Mouse (Mus musculus): ENCODE results near the gene 1700023F06Rik. TPM values are rescaled to one million over a fixed set of nuclear protein-coding genes. Genes with fewer than 3 reads are reported as not detected.

The 1700023F06Rik gene
- total RNA-seq, 4 experiments from 2014 or later, result 1.7 to 2.8 (median 2.3) TPM

GRCm38 (mm10) chr11:103192230-103192955 lies 16.0 kb downstream of the 1700023F06Rik start:
- peak; percentile 61 to 83 for DNase-seq (ENCODE audit: low spot score in 2 of 2)

- DNase-seq (ENCODE audit: low spot score in 2 of 2), result no peak
Measured at GRCm38 (mm10) chr11:103184891-103185290, 23.5 kb downstream of the 1700023F06Rik start.

- no peak for DNase-seq (ENCODE audit: low spot score in 2 of 2)
Measured at GRCm38 (mm10) chr11:103181911-103182310, 26.4 kb downstream of the 1700023F06Rik start.

- no peak for DNase-seq (ENCODE audit: low spot score in 2 of 2)
Measured at GRCm38 (mm10) chr11:103181349-103181748, 27.0 kb downstream of the 1700023F06Rik start.

- no peak for DNase-seq (ENCODE audit: low spot score in 2 of 2)
Measured at GRCm38 (mm10) chr11:103180426-103180825, 27.9 kb downstream of the 1700023F06Rik start.

GRCm38 (mm10) chr11:103178748-103179147 lies 29.6 kb downstream of the 1700023F06Rik start:
- DNase-seq (ENCODE audit: low spot score in 2 of 2), result no peak

GRCm38 (mm10) chr11:103177815-103178485 lies 30.4 kb downstream of the 1700023F06Rik start:
- no peak for DNase-seq (ENCODE audit: low spot score in 2 of 2)

- DNase-seq (ENCODE audit: low spot score in 2 of 2), result no peak
Measured at GRCm38 (mm10) chr11:103177216-103177615, 31.1 kb downstream of the 1700023F06Rik start.

GRCm38 (mm10) chr11:103176510-103176909 lies 31.8 kb downstream of the 1700023F06Rik start:
- DNase-seq (ENCODE audit: low spot score in 2 of 2), result no peak

- DNase-seq (ENCODE audit: low spot score in 2 of 2), result no peak
Measured at GRCm38 (mm10) chr11:103175688-103176442, 32.5 kb downstream of the 1700023F06Rik start.

GRCm38 (mm10) chr11:103174891-103175391 lies 33.4 kb downstream of the 1700023F06Rik start:
- DNase-seq (ENCODE audit: low spot score in 2 of 2), result no peak

- no peak for DNase-seq (ENCODE audit: low spot score in 2 of 2)
Measured at GRCm38 (mm10) chr11:103174411-103174832, 33.9 kb downstream of the 1700023F06Rik start.

- DNase-seq (ENCODE audit: low spot score in 2 of 2), result no peak
Measured at GRCm38 (mm10) chr11:103173771-103174344, 34.5 kb downstream of the 1700023F06Rik start.

GRCm38 (mm10) chr11:103173041-103173770 lies 35.2 kb downstream of the 1700023F06Rik start:
- DNase-seq (ENCODE audit: low spot score in 2 of 2), result no peak

GRCm38 (mm10) chr11:103172392-103173040 lies 35.8 kb downstream of the 1700023F06Rik start:
- DNase-seq (ENCODE audit: low spot score in 2 of 2), result no peak

GRCm38 (mm10) chr11:103171703-103172391 lies 36.5 kb downstream of the 1700023F06Rik start:
- no peak for DNase-seq (ENCODE audit: low spot score in 2 of 2)

- DNase-seq (ENCODE audit: low spot score in 2 of 2), result no peak
Measured at GRCm38 (mm10) chr11:103171286-103171620, 37.1 kb downstream of the 1700023F06Rik start.

GRCm38 (mm10) chr11:103170494-103171285 lies 37.7 kb downstream of the 1700023F06Rik start, which contains the start of gene Fmnl1:
Fmnl1 (plus strand) TSS chr11:103171107.
- DNase-seq (ENCODE audit: low spot score in 2 of 2), result no peak

GRCm38 (mm10) chr11:103170111-103170493 lies 38.3 kb downstream of the 1700023F06Rik start:
- no peak for DNase-seq (ENCODE audit: low spot score in 2 of 2)

Measured in left cerebral cortex, adult 8-10 months (tissue).